In the genomic region with DNA sequence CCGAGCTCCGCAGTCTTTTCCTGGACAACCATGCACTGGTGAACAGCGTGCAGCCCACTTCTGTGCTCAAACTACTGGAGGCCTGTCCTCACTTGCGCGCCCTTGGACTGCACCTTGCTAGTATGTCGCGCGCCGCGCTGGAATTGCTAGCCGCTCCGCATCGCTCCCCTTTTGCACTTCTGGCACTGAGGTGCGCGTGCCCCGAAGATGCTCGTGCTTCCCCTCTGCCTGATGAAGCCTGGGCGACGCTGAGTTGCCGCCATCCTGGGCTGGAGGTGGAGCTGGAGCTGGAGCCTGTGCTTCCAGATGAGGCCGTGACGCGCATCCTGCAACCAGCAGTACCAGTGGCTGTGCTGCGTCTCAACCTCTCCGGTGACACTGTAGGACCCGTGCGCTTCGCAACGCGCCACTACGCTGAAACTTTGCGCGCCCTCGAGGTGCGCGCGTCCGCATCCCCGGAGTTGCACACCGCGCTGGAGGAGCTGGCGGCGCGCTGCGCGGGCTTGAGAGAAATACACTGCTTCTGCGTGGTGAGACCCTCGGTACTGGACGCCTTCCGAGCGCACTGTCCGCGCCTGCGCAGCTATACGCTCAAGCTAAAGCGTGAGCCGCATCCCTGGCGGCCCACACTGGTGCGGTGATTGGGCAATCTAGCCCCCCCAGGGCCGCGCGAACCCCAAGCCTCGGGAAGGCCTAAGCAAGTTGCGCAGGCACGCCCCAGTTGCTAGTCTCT, we compare ENCODE assay signal across 8 mouse cellular contexts. TPM values are rescaled to one million over a fixed set of nuclear protein-coding genes. Genes with fewer than 3 reads are reported as not detected.
A peak's percentile ranks its signal among the peaks of the same experiment; 100 is the strongest.
DNase-seq lines count a peak whose midpoint lies in the region; ATAC-seq lines count a peak whose summit lies in the region.

No protein-coding gene starts in this region.

- peaks cover 99% of the 10 kb centered on the region for H3K27me3 ChIP-seq in heart, embryonic 10.5 days (ENCODE audit: insufficient read depth, poor library complexity, severe bottlenecking)
- peaks cover 55% of the 10 kb centered on the region for H3K27me3 ChIP-seq in stomach, embryonic 14.5 days (ENCODE audit: control insufficient read depth, insufficient read depth, low read length)

- peak overlapping the region; percentile 71 for H3K27ac ChIP-seq in heart, embryonic 10.5 days
- no peak overlapping the region for H3K27ac ChIP-seq in stomach, embryonic 14.5 days (ENCODE audit: low read length)

- WGBS in heart, embryonic 10.5 days, result under 1% methylated on average over 65 of the region's 65 CpGs
- WGBS in stomach, embryonic 14.5 days, result under 1% methylated on average over 65 of the region's 65 CpGs

- no peak for DNase-seq in heart, embryonic 10.5 days (ENCODE audit: low spot score)
- DNase-seq in heart, postnatal 14 days, result no peak
- peak; percentile 74 for DNase-seq in cerebellum, adult 9-10 months
- DNase-seq in frontal cortex, postnatal 25 days (ENCODE audit: low spot score in 2 of 2), result peak; percentile 61 to 71
- DNase-seq in layer of hippocampus, postnatal 10 days (ENCODE audit: low spot score in 2 of 2), result peak; percentile 58 to 75
- peak; percentile 34 for DNase-seq in lung, postnatal 36 days
- DNase-seq in spleen, adult 12 weeks (ENCODE audit: low spot score), result no peak

- intact Hi-C loops in heart, postnatal 14 days (cut with DNase I), result no loop called here

- H3K9ac ChIP-seq in stomach, embryonic 14.5 days (replicated peaks; ENCODE audit: low read depth, low read length), result no peak overlapping the region; the same call in 1 of the 2 replicates

- no peaks in the 10 kb centered on the region for H3K36me3 ChIP-seq in heart, embryonic 10.5 days
- H3K36me3 ChIP-seq in stomach, embryonic 14.5 days (ENCODE audit: control insufficient read depth, insufficient read depth, low read length), result no peaks in the 10 kb centered on the region

- peak overlapping the region; percentile 63 for H3K4me3 ChIP-seq in heart, embryonic 10.5 days
- peak overlapping the region; percentile 40 for H3K4me3 ChIP-seq in stomach, embryonic 14.5 days (ENCODE audit: low read depth, low read length)

- no peaks in the 10 kb centered on the region; the same call in 1 of the 2 replicates for H3K9me3 ChIP-seq in heart, embryonic 10.5 days
- no peaks in the 10 kb centered on the region for H3K9me3 ChIP-seq in stomach, embryonic 14.5 days (ENCODE audit: control insufficient read depth, low read depth, low read length)

- peaks cover 51% of the 10 kb centered on the region for H3K4me1 ChIP-seq in heart, embryonic 10.5 days
- H3K4me1 ChIP-seq in stomach, embryonic 14.5 days (ENCODE audit: control insufficient read depth, insufficient read depth, low read length), result peaks cover 21% of the 10 kb centered on the region

- peak; percentile 38 for ATAC-seq in stomach, embryonic 14.5 days (ENCODE audit: insufficient number of reproducible peaks, insufficient read depth, low FRiP score, low read depth)

- H3K4me2 ChIP-seq in stomach, embryonic 14.5 days (replicated peaks; ENCODE audit: low read depth, low read length), result peak overlapping the region; percentile 76

RNA-seq across cellular contexts. Expression of gene Hsf4, which starts 1.1 kb away (rescaled TPM):
- 0.16 TPM in 1 of 2 replicates, not detected in the other for polyA plus RNA-seq in heart, embryonic 10.5 days (2016; fragmentation: Nextera tagmentation; extraction: Ambion mirVana)
- total RNA-seq in heart, postnatal 14 days (2021), result under 1 TPM; 0.73 to 0.96 TPM
- under 1 TPM; 0.57 to 0.83 TPM for total RNA-seq in layer of hippocampus, postnatal 10 days (2021)
- not detected in 2 replicates for polyA plus RNA-seq in stomach, embryonic 14.5 days (2014; fragmentation: Nextera tagmentation; extraction: Ambion mirVana)

RNA-seq across cellular contexts. Expression of gene Fbxl8, which starts 4.1 kb away (rescaled TPM):
- polyA plus RNA-seq in heart, embryonic 10.5 days (2016; fragmentation: Nextera tagmentation; extraction: Ambion mirVana), result 2.0 and 2.4 TPM in 2 replicates
- total RNA-seq in heart, postnatal 14 days (2021), result 1 to 10 TPM; 2.4 to 3.1 TPM
- under 1 TPM; 0.45 to 0.87 TPM for total RNA-seq in layer of hippocampus, postnatal 10 days (2021)
- 3.0 and 3.1 TPM in 2 replicates for polyA plus RNA-seq in stomach, embryonic 14.5 days (2014; fragmentation: Nextera tagmentation; extraction: Ambion mirVana)

RNA-seq across cellular contexts. Expression of gene Tradd, which starts 4.1 kb away (rescaled TPM):
- polyA plus RNA-seq in heart, embryonic 10.5 days (2016; fragmentation: Nextera tagmentation; extraction: Ambion mirVana), result 19.0 and 19.4 TPM in 2 replicates
- 1 to 10 TPM; 6.3 to 7.2 TPM for total RNA-seq in heart, postnatal 14 days (2021)
- 1 to 10 TPM; 6.5 to 8.9 TPM for total RNA-seq in layer of hippocampus, postnatal 10 days (2021)
- polyA plus RNA-seq in stomach, embryonic 14.5 days (2014; fragmentation: Nextera tagmentation; extraction: Ambion mirVana), result 21.7 and 22.0 TPM in 2 replicates

RNA-seq across cellular contexts. Expression of gene Nol3, which starts 7.4 kb away (rescaled TPM):
- polyA plus RNA-seq in heart, embryonic 10.5 days (2016; fragmentation: Nextera tagmentation; extraction: Ambion mirVana), result 1.2 and 1.3 TPM in 2 replicates
- 10 to 100 TPM; 17.9 to 19.0 TPM for total RNA-seq in heart, postnatal 14 days (2021)
- 1 to 10 TPM; 3.6 to 3.7 TPM for total RNA-seq in layer of hippocampus, postnatal 10 days (2021)
- polyA plus RNA-seq in stomach, embryonic 14.5 days (2014; fragmentation: Nextera tagmentation; extraction: Ambion mirVana), result 1.9 and 2.0 TPM in 2 replicates

RNA-seq across cellular contexts. Expression of gene B3gnt9, which starts 13.6 kb away (rescaled TPM):
- 7.6 and 8.1 TPM in 2 replicates for polyA plus RNA-seq in heart, embryonic 10.5 days (2016; fragmentation: Nextera tagmentation; extraction: Ambion mirVana)
- 1 to 10 TPM; 5.1 to 5.6 TPM for total RNA-seq in heart, postnatal 14 days (2021)
- total RNA-seq in layer of hippocampus, postnatal 10 days (2021), result 1 to 10 TPM; 3.4 to 4.2 TPM
- 22.7 and 29.4 TPM in 2 replicates for polyA plus RNA-seq in stomach, embryonic 14.5 days (2014; fragmentation: Nextera tagmentation; extraction: Ambion mirVana)

Comparison
In these comparisons a context has a peak if more than half of its experiments do, and no peak if none do; other contexts are left out.
1. DNase-seq: peak in cerebellum, adult 9-10 months (single experiment), frontal cortex, postnatal 25 days (2 of 2), layer of hippocampus, postnatal 10 days (2 of 2) and lung, postnatal 36 days (single experiment); none in heart, embryonic 10.5 days (single experiment), heart, postnatal 14 days (0 of 2) and spleen, adult 12 weeks (single experiment).